Mouse (Mus musculus) adrenal gland, postnatal 10 days (tissue): Measurements from ENCODE around the gene Zfp560. TPM values are rescaled to one million over a fixed set of nuclear protein-coding genes. Genes with fewer than 3 reads are reported as not detected.
"Not testable (repeated sequence)": the region's sequence is repeated elsewhere in the genome, so short reads cannot be mapped to it uniquely, and the experiment has no call there.

Experiments used
- DNase-seq: peaks from one replicate; pipeline ENCODE4 v3.0.0; 2021; ENCODE audit warnings: mixed read lengths
- long read RNA-seq, 2 experiments: library from polyadenylated mRNA; stranded (forward); transcript quantifications; one replicate each; pipeline ENCODE4 v2.0.0; 2021
- total RNA-seq, 2 experiments: library from RNA; stranded (reverse); gene quantifications; 2 replicates each; pipeline ENCODE4 v1.2.3; 2021

The Zfp560 gene
- 1 to 10 TPM; 8.5 to 9.6 TPM for total RNA-seq
- long read RNA-seq, experiment 1, transcript Zfp560-202 (3 exons, 608 nt): major isoform, 8 of 8 reads
- long read RNA-seq, experiment 1, partial matches to known transcripts: 0 of 8 reads
- long read RNA-seq, experiment 1, other reads (novel, unspliced or antisense): 0 of 8 reads
- long read RNA-seq, experiment 2, full-length matches to known transcripts: 8 of 8 reads
- long read RNA-seq, experiment 2, partial matches to known transcripts: 0 of 8 reads
- long read RNA-seq, experiment 2, other reads (novel, unspliced or antisense): 0 of 8 reads

- DNase-seq: peak; percentile 93
Measured at GRCm38 (mm10) chr9:20384532-20385342, at the start of gene Zfp560. TSS of gene Zfp560 (minus strand) at chr9:20385177.

GRCm38 (mm10) chr9:20430004-20430403, 45.0 kb upstream of the Zfp560 start:
- DNase-seq: no peak

- no peak for DNase-seq
Measured at GRCm38 (mm10) chr9:20411460-20411859, 26.5 kb upstream of the Zfp560 start.

- DNase-seq: no peak
Measured at GRCm38 (mm10) chr9:20409319-20409718, 24.3 kb upstream of the Zfp560 start.

- DNase-seq: peak; percentile 18
Measured at GRCm38 (mm10) chr9:20385343-20385703, 346 bp upstream of the Zfp560 start.

- DNase-seq: no peak
Measured at GRCm38 (mm10) chr9:20383659-20384058, 1.3 kb downstream of the Zfp560 start.

- DNase-seq: no peak
Measured at GRCm38 (mm10) chr9:20374712-20375111, 10.3 kb downstream of the Zfp560 start.

- no peak for DNase-seq
Measured at GRCm38 (mm10) chr9:20367311-20367710, 17.7 kb downstream of the Zfp560 start.

- DNase-seq: no peak
Measured at GRCm38 (mm10) chr9:20348501-20348900, 36.5 kb downstream of the Zfp560 start.

- DNase-seq: no peak
Measured at GRCm38 (mm10) chr9:20335994-20336393, 49.0 kb downstream of the Zfp560 start, which contains the start of gene Olfr18. TSS of gene Olfr18 (minus strand) at chr9:20336094.

- DNase-seq: no peak
Measured at GRCm38 (mm10) chr9:20298232-20298631, 86.7 kb downstream of the Zfp560 start, which contains the start of gene Olfr873. TSS of gene Olfr873 (plus strand) at chr9:20298532.

- DNase-seq: not testable (repeated sequence)
Measured at GRCm38 (mm10) chr9:20295562-20295961, 89.4 kb downstream of the Zfp560 start.

Other genes starting within 250 kb of the Zfp560 start
- gene Olfr870, start 211.1 kb downstream of the Zfp560 start, total RNA-seq: not detected
- gene Olfr871, start 173.0 kb downstream of the Zfp560 start, total RNA-seq: not detected
- not detected for gene Olfr872, start 148.1 kb downstream of the Zfp560 start, total RNA-seq
- not detected for gene Olfr39, start 102.8 kb downstream of the Zfp560 start, total RNA-seq
- not detected for gene Olfr873, start 86.6 kb downstream of the Zfp560 start, total RNA-seq
- not detected for gene Olfr18, start 49.1 kb downstream of the Zfp560 start, total RNA-seq
- gene Zfp26, start 75.0 kb upstream of the Zfp560 start, total RNA-seq: 10 to 100 TPM; 19.4 to 26.9 TPM
- gene Zfp426, start 107.6 kb upstream of the Zfp560 start, total RNA-seq: 10 to 100 TPM; 20.2 to 21.5 TPM
- gene Zfp266, start 136.2 kb upstream of the Zfp560 start, total RNA-seq: 10 to 100 TPM; 38.8 to 50.0 TPM
- gene Zfp846, start 196.1 kb upstream of the Zfp560 start, total RNA-seq: 10 to 100 TPM in 1 of 2 experiments, 1 to 10 TPM in 1; 5.8 to 13.3 TPM